Mouse (Mus musculus): ENCODE results near the gene Kifap3. TPM values are rescaled to one million over a fixed set of nuclear protein-coding genes. Genes with fewer than 3 reads are reported as not detected.

The Kifap3 gene
- 6.8 and 8.5 TPM in 2 replicates for polyA plus RNA-seq (2012; rRNA removed; ENCODE audit: low replicate concordance)

GRCm38 (mm10) chr1:163779336-163780115 lies at the start of gene Kifap3:
Gene Kifap3, plus strand, starts transcription at chr1:163779583.

GRCm38 (mm10) chr1:163928846-163929245 lies 149.5 kb downstream of the Kifap3 start, which contains the start of gene Scyl3:
Gene Scyl3, plus strand, starts transcription at chr1:163929100.

Other genes starting within 250 kb of the Kifap3 start
- not detected in 2 replicates for gene Mettl11b, start 54.4 kb upstream of the Kifap3 start, polyA plus RNA-seq (2012; rRNA removed; ENCODE audit: low replicate concordance)
- 7.9 and 10.8 TPM in 2 replicates for gene Scyl3, start 149.5 kb downstream of the Kifap3 start, polyA plus RNA-seq (2012; rRNA removed; ENCODE audit: low replicate concordance)
- 0.34 and 2.6 TPM in 2 replicates for gene BC055324, start 215.2 kb downstream of the Kifap3 start, polyA plus RNA-seq (2012; rRNA removed; ENCODE audit: low replicate concordance)
- gene Mettl18, start 215.3 kb downstream of the Kifap3 start, polyA plus RNA-seq (2012; rRNA removed; ENCODE audit: low replicate concordance), result 0.63 and 1.0 TPM in 2 replicates

Measured in subcutaneous adipose tissue, adult 2 months (tissue).